Mouse (Mus musculus) cerebellum, postnatal 25 days (tissue): ENCODE data around the gene Atp5mpl.
"Not testable (repeated sequence)": the region's sequence is repeated elsewhere in the genome, so short reads cannot be mapped to it uniquely, and the experiment has no call there.

Source experiments
- DNase-seq, 2 experiments: peaks; one replicate each; pipeline ENCODE4 v3.0.0; 2021; ENCODE audit warnings: mixed read lengths in 2 of 2

Gene Atp5mpl

GRCm38 (mm10) chr12:111946716-111947115 lies 20.1 kb downstream of the Atp5mpl start:
- peak; percentile 55 to 72 for DNase-seq

- DNase-seq = not testable (repeated sequence)
Observed at GRCm38 (mm10) chr12:111945765-111946655, 20.8 kb downstream of the Atp5mpl start.

- no peak for DNase-seq
Observed at GRCm38 (mm10) chr12:111945115-111945514, 21.7 kb downstream of the Atp5mpl start.

- DNase-seq = not testable (repeated sequence)
Observed at GRCm38 (mm10) chr12:111944065-111944987, 22.5 kb downstream of the Atp5mpl start.

- DNase-seq = no peak
Observed at GRCm38 (mm10) chr12:111943421-111944064, 23.2 kb downstream of the Atp5mpl start.

GRCm38 (mm10) chr12:111938623-111939177 lies 28.1 kb downstream of the Atp5mpl start:
- DNase-seq = no peak

GRCm38 (mm10) chr12:111936706-111937550 lies 29.8 kb downstream of the Atp5mpl start:
- DNase-seq = peak in 1 of 2 experiments; percentile 43

GRCm38 (mm10) chr12:111933971-111934370 lies 32.8 kb downstream of the Atp5mpl start:
- peak; percentile 50 to 62 for DNase-seq

- DNase-seq = peak in 1 of 2 experiments; percentile 22
Observed at GRCm38 (mm10) chr12:111933032-111933704, 33.6 kb downstream of the Atp5mpl start.

- no peak for DNase-seq
Observed at GRCm38 (mm10) chr12:111932513-111932912, 34.3 kb downstream of the Atp5mpl start.

GRCm38 (mm10) chr12:111931411-111932025 lies 35.3 kb downstream of the Atp5mpl start:
- no peak for DNase-seq

- DNase-seq = no peak
Observed at GRCm38 (mm10) chr12:111928411-111928966, 38.3 kb downstream of the Atp5mpl start.

GRCm38 (mm10) chr12:111927338-111927737 lies 39.4 kb downstream of the Atp5mpl start:
- peak in 1 of 2 experiments; percentile 55 for DNase-seq

- no peak for DNase-seq
Observed at GRCm38 (mm10) chr12:111923117-111923516, 43.7 kb downstream of the Atp5mpl start.

GRCm38 (mm10) chr12:111920046-111920445 lies 46.7 kb downstream of the Atp5mpl start:
- peak; percentile 77 to 79 for DNase-seq

GRCm38 (mm10) chr12:111916514-111917217 lies 50.1 kb downstream of the Atp5mpl start:
- no peak for DNase-seq

- DNase-seq = no peak
Observed at GRCm38 (mm10) chr12:111915781-111916180, 51.0 kb downstream of the Atp5mpl start.

- DNase-seq = no peak
Observed at GRCm38 (mm10) chr12:111914031-111914430, 52.7 kb downstream of the Atp5mpl start.

- no peak for DNase-seq
Observed at GRCm38 (mm10) chr12:111912802-111913201, 54.0 kb downstream of the Atp5mpl start.
